Mouse (Mus musculus) myocyte (in vitro differentiated cells): Measurements from ENCODE around the gene Unk. TPM values are rescaled to one million over a fixed set of nuclear protein-coding genes. Genes with fewer than 3 reads are reported as not detected.

Source experiments
- H3K27me3 ChIP-seq: one replicate; pipeline ENCODE4 v1.6.1; 2011; ENCODE audit not compliant: control insufficient read depth, insufficient read depth, insufficient read length
- H3K36me3 ChIP-seq: one replicate; pipeline ENCODE4 v1.6.1; 2011; ENCODE audit not compliant: control insufficient read depth, insufficient read depth
- H3K4me2 ChIP-seq: one replicate; pipeline ENCODE4 v1.6.1; 2011; ENCODE audit warnings: low read depth, control low read depth
- H3K4me3 ChIP-seq: one replicate; pipeline ENCODE4 v1.5.1; 2011; ENCODE audit warnings: mild to moderate bottlenecking, control low read depth, moderate library complexity
- H3K79me2 ChIP-seq: one replicate; pipeline ENCODE4 v1.6.1; 2011; ENCODE audit not compliant: control insufficient read depth, insufficient read depth
- H3ac ChIP-seq: one replicate; pipeline ENCODE4 v1.6.1; 2011; ENCODE audit not compliant: control insufficient read depth, insufficient read length
- CEBPB ChIP-seq: IDR thresholded peaks from 2 replicates; pipeline ENCODE4 v1.6.1; 2011; ENCODE audit warnings: mild to moderate bottlenecking, moderate library complexity; ENCODE audit not compliant: poor library complexity, insufficient read depth, severe bottlenecking
- E2F4 ChIP-seq: IDR thresholded peaks from one replicate; pipeline ENCODE4 v1.6.1; 2011; ENCODE audit warnings: mild to moderate bottlenecking, control low read depth, moderate library complexity; ENCODE audit not compliant: insufficient read depth
- MAX ChIP-seq: IDR thresholded peaks from one replicate; pipeline ENCODE4 v1.6.1; 2011; ENCODE audit warnings: low read depth, mild to moderate bottlenecking, control low read depth
- MYOD1 ChIP-seq, 3 experiments: IDR thresholded peaks; one replicate each; pipeline ENCODE4 v1.6.1; 2011; ENCODE audit warnings: control low read depth in 2 of 3, low read depth in 2 of 3, mild to moderate bottlenecking in 2 of 3, moderate library complexity in 1 of 3; ENCODE audit not compliant: insufficient read length in 2 of 3, control insufficient read depth in 1 of 3
- MYOG ChIP-seq, 3 experiments: IDR thresholded peaks; one replicate each; pipeline ENCODE4 v1.6.1; 2011; ENCODE audit warnings: control low read depth in 2 of 3, low read depth in 2 of 3, mild to moderate bottlenecking in 2 of 3; ENCODE audit not compliant: insufficient read length in 2 of 3, control insufficient read depth in 1 of 3, insufficient read depth in 1 of 3
- POLR2A ChIP-seq: IDR thresholded peaks from one replicate; pipeline ENCODE4 v1.6.1; 2011; ENCODE audit warnings: low read depth, mild to moderate bottlenecking, control low read depth, moderate library complexity; ENCODE audit not compliant: insufficient read length
- POLR2AphosphoS2 ChIP-seq: IDR thresholded peaks from one replicate; pipeline ENCODE4 v1.6.1; 2011; ENCODE audit warnings: low read depth, control low read depth; ENCODE audit not compliant: insufficient read length
- REST ChIP-seq: IDR thresholded peaks from one replicate; pipeline ENCODE4 v1.6.1; 2011; ENCODE audit warnings: mild to moderate bottlenecking, control low read depth, moderate library complexity; ENCODE audit not compliant: insufficient read depth, insufficient read length
- SRF ChIP-seq: IDR thresholded peaks from one replicate; pipeline ENCODE4 v1.6.1; 2011; ENCODE audit warnings: low read depth; ENCODE audit not compliant: control insufficient read depth, insufficient read length
- TCF12 ChIP-seq: IDR thresholded peaks from one replicate; pipeline ENCODE4 v1.6.1; 2011; ENCODE audit warnings: mild to moderate bottlenecking, control low read depth; ENCODE audit not compliant: poor library complexity, insufficient read depth, severe bottlenecking
- TCF3 ChIP-seq: IDR thresholded peaks from one replicate; pipeline ENCODE4 v1.6.1; 2011; ENCODE audit warnings: low read depth, control low read depth; ENCODE audit not compliant: insufficient read length
- USF1 ChIP-seq: IDR thresholded peaks from one replicate; pipeline ENCODE4 v1.6.1; 2011; ENCODE audit warnings: low read depth, mild to moderate bottlenecking, control low read depth, moderate library complexity
- polyA plus RNA-seq: library from polyadenylated mRNA; unstranded; fragments of >200 nt; fragmentation: generic; extraction: Trizol; gene quantifications from one replicate; pipeline ENCODE4 v1.2.1, GENCODE M21; 2012; ENCODE audit warnings: missing spikeins

Gene Unk
- polyA plus RNA-seq, 1 experiment = 15.3 TPM

- Histone ChIP-seq H3K79me2 (no peaks in the 10 kb centered on the region), H3ac (no peak overlapping the region), H3K4me3 (no peak overlapping the region), H3K4me2 (peak overlapping the region; percentile 65), H3K27me3 (no peaks in the 10 kb centered on the region), H3K36me3 (no peaks in the 10 kb centered on the region)
- TF ChIP-seq POLR2AphosphoS2 = peak; percentile 66
- TF ChIP-seq TCF3 = no peak
Measured at GRCm38 (mm10) chr11:116005701-116006419, 24.3 kb upstream of the Unk start.

GRCm38 (mm10) chr11:116007095-116007850 lies 22.8 kb upstream of the Unk start:
- Histone ChIP-seq H3K36me3 (no peaks in the 10 kb centered on the region), H3K79me2 (no peaks in the 10 kb centered on the region), H3K27me3 (no peaks in the 10 kb centered on the region), H3ac (no peak overlapping the region), H3K4me2 (no peak overlapping the region), H3K4me3 (no peak overlapping the region)
- TF ChIP-seq MYOG (IDR thresholded peaks at IDR 0.05; ENCODE audit: control insufficient read depth in 1 of 3, insufficient read depth in 1 of 3, insufficient read length in 2 of 3, low read depth in 2 of 3) (no peak), E2F4 (no peak), POLR2AphosphoS2 (no peak), CEBPB (no peak), POLR2A (no peak), MAX (no peak), REST (no peak)

- H3K27me3 ChIP-seq = no peaks in the 10 kb centered on the region
- no peak overlapping the region for H3ac ChIP-seq
- TF ChIP-seq MAX = no peak
- TF ChIP-seq TCF3 = no peak
- no peak for TF ChIP-seq MYOD1 (IDR thresholded peaks at IDR 0.05; ENCODE audit: control insufficient read depth in 1 of 3, insufficient read length in 2 of 3, low read depth in 2 of 3)
- no peak for TF ChIP-seq POLR2AphosphoS2
- no peak for TF ChIP-seq SRF
- no peak for TF ChIP-seq REST
- TF ChIP-seq MYOG (IDR thresholded peaks at IDR 0.05; ENCODE audit: control insufficient read depth in 1 of 3, insufficient read depth in 1 of 3, insufficient read length in 2 of 3, low read depth in 2 of 3) = no peak
- no peak for TF ChIP-seq CEBPB
- TF ChIP-seq POLR2A = no peak
- no peak for TF ChIP-seq E2F4
- TF ChIP-seq USF1 = no peak
- TF ChIP-seq TCF12 = no peak
- no peaks in the 10 kb centered on the region for H3K36me3 ChIP-seq
- H3K4me3 ChIP-seq = no peak overlapping the region
- H3K79me2 ChIP-seq = no peaks in the 10 kb centered on the region
- H3K4me2 ChIP-seq = no peak overlapping the region
Measured at GRCm38 (mm10) chr11:116008411-116008810, 21.7 kb upstream of the Unk start.

GRCm38 (mm10) chr11:116008832-116009375 lies 21.2 kb upstream of the Unk start:
- H3ac ChIP-seq = no peak overlapping the region
- H3K27me3 ChIP-seq = no peaks in the 10 kb centered on the region
- H3K4me3 ChIP-seq = no peak overlapping the region
- no peak overlapping the region for H3K4me2 ChIP-seq
- no peaks in the 10 kb centered on the region for H3K79me2 ChIP-seq
- TF ChIP-seq MYOG (IDR thresholded peaks at IDR 0.05; ENCODE audit: control insufficient read depth in 1 of 3, insufficient read depth in 1 of 3, insufficient read length in 2 of 3, low read depth in 2 of 3) = peak in 1 of 3 experiments; percentile 14
- no peak for TF ChIP-seq SRF
- TF ChIP-seq MYOD1 (IDR thresholded peaks at IDR 0.05; ENCODE audit: control insufficient read depth in 1 of 3, insufficient read length in 2 of 3, low read depth in 2 of 3) = peak in 1 of 3 experiments; percentile 11
- H3K36me3 ChIP-seq = no peaks in the 10 kb centered on the region

- Histone ChIP-seq H3ac (no peak overlapping the region), H3K4me3 (no peak overlapping the region), H3K36me3 (no peaks in the 10 kb centered on the region), H3K4me2 (no peak overlapping the region), H3K79me2 (no peaks in the 10 kb centered on the region), H3K27me3 (no peaks in the 10 kb centered on the region)
- TF ChIP-seq MYOD1 (IDR thresholded peaks at IDR 0.05; ENCODE audit: control insufficient read depth in 1 of 3, insufficient read length in 2 of 3, low read depth in 2 of 3) (no peak), TCF12 (no peak), USF1 (no peak), SRF (no peak), TCF3 (no peak), MYOG (IDR thresholded peaks at IDR 0.05; ENCODE audit: control insufficient read depth in 1 of 3, insufficient read depth in 1 of 3, insufficient read length in 2 of 3, low read depth in 2 of 3) (no peak), E2F4 (no peak)
Measured at GRCm38 (mm10) chr11:116009661-116010060, 20.5 kb upstream of the Unk start.
